Mouse (Mus musculus) liver (tissue): ENCODE data around the gene Ngly1.
"Not testable (repeated sequence)": the region's sequence is repeated elsewhere in the genome, so short reads cannot be mapped to it uniquely, and the experiment has no call there.

ENCODE experiments used
- DNase-seq: peaks from one replicate; pipeline ENCODE4 v3.0.0-alpha.2; 2020; ENCODE audit warnings: mixed read lengths

Gene Ngly1

GRCm38 (mm10) chr14:16261869-16262268, 12.8 kb downstream of the Ngly1 start:
- DNase-seq: no peak

- DNase-seq: no peak
Measured at GRCm38 (mm10) chr14:16267028-16267427, 17.9 kb downstream of the Ngly1 start.

- no peak for DNase-seq
Measured at GRCm38 (mm10) chr14:16269776-16270175, 20.7 kb downstream of the Ngly1 start.

GRCm38 (mm10) chr14:16273677-16274076, 24.6 kb downstream of the Ngly1 start:
- no peak for DNase-seq

- DNase-seq: no peak
Measured at GRCm38 (mm10) chr14:16279196-16279595, 30.1 kb downstream of the Ngly1 start.

GRCm38 (mm10) chr14:16283966-16284365, 34.9 kb downstream of the Ngly1 start:
- DNase-seq: no peak

GRCm38 (mm10) chr14:16292371-16292770, 43.3 kb downstream of the Ngly1 start:
- DNase-seq: no peak

- DNase-seq: no peak
Measured at GRCm38 (mm10) chr14:16293015-16293414, 43.9 kb downstream of the Ngly1 start.

- no peak for DNase-seq
Measured at GRCm38 (mm10) chr14:16293921-16294320, 44.8 kb downstream of the Ngly1 start.

- no peak for DNase-seq
Measured at GRCm38 (mm10) chr14:16296816-16297468, 47.9 kb downstream of the Ngly1 start.

GRCm38 (mm10) chr14:16301735-16302134, 52.7 kb downstream of the Ngly1 start:
- DNase-seq: no peak

GRCm38 (mm10) chr14:16302688-16303087, 53.6 kb downstream of the Ngly1 start:
- DNase-seq: no peak

- DNase-seq: no peak
Measured at GRCm38 (mm10) chr14:16310791-16311190, 61.7 kb downstream of the Ngly1 start.

- no peak for DNase-seq
Measured at GRCm38 (mm10) chr14:16312599-16312998, 63.5 kb downstream of the Ngly1 start.

GRCm38 (mm10) chr14:16313073-16313472, 64.0 kb downstream of the Ngly1 start:
- DNase-seq: not testable (repeated sequence)

- DNase-seq: no peak
Measured at GRCm38 (mm10) chr14:16313936-16314521, 64.9 kb downstream of the Ngly1 start.

GRCm38 (mm10) chr14:16314842-16315241, 65.8 kb downstream of the Ngly1 start:
- DNase-seq: no peak

GRCm38 (mm10) chr14:16316715-16317114, 67.6 kb downstream of the Ngly1 start:
- no peak for DNase-seq

GRCm38 (mm10) chr14:16319818-16320217, 70.7 kb downstream of the Ngly1 start:
- DNase-seq: no peak

- DNase-seq: no peak
Measured at GRCm38 (mm10) chr14:16324394-16324793, 75.3 kb downstream of the Ngly1 start.

- no peak for DNase-seq
Measured at GRCm38 (mm10) chr14:16325208-16325607, 76.1 kb downstream of the Ngly1 start.

GRCm38 (mm10) chr14:16328531-16328930, 79.5 kb downstream of the Ngly1 start:
- DNase-seq: peak; percentile 32

- DNase-seq: no peak
Measured at GRCm38 (mm10) chr14:16328959-16329480, 79.9 kb downstream of the Ngly1 start.

- DNase-seq: no peak
Measured at GRCm38 (mm10) chr14:16329756-16330155, 80.7 kb downstream of the Ngly1 start.

- DNase-seq: no peak
Measured at GRCm38 (mm10) chr14:16334260-16334659, 85.2 kb downstream of the Ngly1 start.
